Mouse (Mus musculus): ENCODE results near the gene Cdh6. TPM values are rescaled to one million over a fixed set of nuclear protein-coding genes. Genes with fewer than 3 reads are reported as not detected.

Gene Cdh6
- total RNA-seq, 1 experiment = 1.6 TPM

DNA sequence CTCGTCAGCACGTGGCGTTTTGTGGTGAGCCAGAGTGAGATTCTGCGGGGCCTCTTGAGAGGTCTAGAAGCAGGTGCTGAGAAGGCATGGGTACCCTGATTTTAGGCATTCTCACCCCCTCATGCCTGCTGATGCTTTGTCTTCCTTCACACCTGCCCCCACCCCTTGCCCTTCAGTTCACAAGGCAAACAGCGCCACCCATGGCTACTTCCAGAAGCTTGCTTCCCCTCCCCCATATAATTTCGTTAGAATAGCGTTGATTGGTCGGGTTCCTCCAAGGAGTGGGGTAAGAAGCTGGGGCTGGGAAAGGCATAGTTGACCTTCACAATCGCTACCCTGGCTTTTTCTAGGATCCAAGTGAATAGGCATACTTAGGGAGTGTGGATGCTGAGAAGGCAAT is 2.5 kb upstream of the Cdh6 start:
- H3K27ac ChIP-seq (ENCODE audit: insufficient read depth, low read depth, low read length, poor library complexity, severe bottlenecking) = no peak overlapping the region
- no peak overlapping the region for H3K9ac ChIP-seq (ENCODE audit: insufficient read depth, low read depth, low read length, poor library complexity, severe bottlenecking)
- no peaks in the 10 kb centered on the region for H3K36me3 ChIP-seq (ENCODE audit: control insufficient read depth, insufficient read depth, low read length, poor library complexity, severe bottlenecking)
- DNase-seq (ENCODE audit: low read depth, low spot score) = peak; percentile 19
- in situ Hi-C loops (cut with MboI; ENCODE audit: low sequenced_read_pairs in 2 of 2, unreplicated experiment in 2 of 2) = no loop called here
- H3K4me3 ChIP-seq (ENCODE audit: insufficient read depth in 1 of 2, low read depth in 1 of 2, low read length in 2 of 2, poor library complexity in 1 of 2, severe bottlenecking in 1 of 2) = no peak overlapping the region
- H3K9me3 ChIP-seq (ENCODE audit: control insufficient read depth, insufficient read depth, low read depth, low read length) = no peaks in the 10 kb centered on the region
- TF ChIP-seq MAFK (IDR thresholded peaks at IDR 0.05; ENCODE audit: insufficient read depth, low read depth, low read length) (no peak), HCFC1 (IDR thresholded peaks at IDR 0.05; ENCODE audit: borderline replicate concordance, insufficient read depth, low read length) (no peak), ZNF384 (IDR thresholded peaks at IDR 0.05; ENCODE audit: low read depth, low read length) (no peak), ZC3H11A (IDR thresholded peaks at IDR 0.05; ENCODE audit: borderline replicate concordance, low read depth, low read length) (no peak), CHD2 (IDR thresholded peaks at IDR 0.05; ENCODE audit: low read depth, low read length) (no peak)
- H3K4me1 ChIP-seq (ENCODE audit: control insufficient read depth in 2 of 2, insufficient read depth in 2 of 2, low read length in 2 of 2, poor library complexity in 1 of 2) = peaks cover 2 to 4% of the 10 kb centered on the region in 2 experiments; a peak in 1 of 4 replicates

DNA sequence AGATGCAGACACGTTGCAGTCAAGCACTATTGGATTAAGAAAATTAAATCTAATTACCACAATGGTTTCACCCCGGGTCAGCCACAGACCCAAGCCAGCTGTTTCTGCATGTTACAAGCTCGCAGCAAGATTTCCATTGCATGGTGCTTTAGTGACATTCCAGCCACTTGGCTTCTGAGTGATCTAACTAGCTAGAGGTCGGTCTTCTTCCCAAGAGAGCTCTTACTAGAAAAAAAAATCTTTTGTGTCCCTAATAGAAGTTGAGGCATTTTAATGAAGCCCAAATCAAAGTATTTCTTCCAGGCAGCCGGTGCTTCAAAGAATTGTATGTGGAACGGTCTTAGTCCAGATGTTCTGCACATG is 1.1 kb upstream of the Cdh6 start:
- Histone ChIP-seq H3K27ac (ENCODE audit: insufficient read depth, low read depth, low read length, poor library complexity, severe bottlenecking) (no peak overlapping the region), H3K9me3 (ENCODE audit: control insufficient read depth, insufficient read depth, low read depth, low read length) (no peaks in the 10 kb centered on the region), H3K9ac (ENCODE audit: insufficient read depth, low read depth, low read length, poor library complexity, severe bottlenecking) (no peak overlapping the region), H3K4me3 (ENCODE audit: insufficient read depth in 1 of 2, low read depth in 1 of 2, low read length in 2 of 2, poor library complexity in 1 of 2, severe bottlenecking in 1 of 2) (no peak overlapping the region), H3K36me3 (ENCODE audit: control insufficient read depth, insufficient read depth, low read length, poor library complexity, severe bottlenecking) (no peaks in the 10 kb centered on the region), H3K4me1 (ENCODE audit: control insufficient read depth in 2 of 2, insufficient read depth in 2 of 2, low read length in 2 of 2, poor library complexity in 1 of 2) (peaks cover 2 to 4% of the 10 kb centered on the region in 2 experiments; a peak in 1 of 4 replicates)
- in situ Hi-C loops (cut with MboI; ENCODE audit: low sequenced_read_pairs in 2 of 2, unreplicated experiment in 2 of 2) = no loop called here
- no peak for DNase-seq (ENCODE audit: low read depth, low spot score)
- TF ChIP-seq MAFK (IDR thresholded peaks at IDR 0.05; ENCODE audit: insufficient read depth, low read depth, low read length) = no peak
- TF ChIP-seq ZC3H11A (IDR thresholded peaks at IDR 0.05; ENCODE audit: borderline replicate concordance, low read depth, low read length) = no peak
- no peak for TF ChIP-seq ZNF384 (IDR thresholded peaks at IDR 0.05; ENCODE audit: low read depth, low read length)
- no peak for TF ChIP-seq CHD2 (IDR thresholded peaks at IDR 0.05; ENCODE audit: low read depth, low read length)
- TF ChIP-seq HCFC1 (IDR thresholded peaks at IDR 0.05; ENCODE audit: borderline replicate concordance, insufficient read depth, low read length) = no peak

DNA sequence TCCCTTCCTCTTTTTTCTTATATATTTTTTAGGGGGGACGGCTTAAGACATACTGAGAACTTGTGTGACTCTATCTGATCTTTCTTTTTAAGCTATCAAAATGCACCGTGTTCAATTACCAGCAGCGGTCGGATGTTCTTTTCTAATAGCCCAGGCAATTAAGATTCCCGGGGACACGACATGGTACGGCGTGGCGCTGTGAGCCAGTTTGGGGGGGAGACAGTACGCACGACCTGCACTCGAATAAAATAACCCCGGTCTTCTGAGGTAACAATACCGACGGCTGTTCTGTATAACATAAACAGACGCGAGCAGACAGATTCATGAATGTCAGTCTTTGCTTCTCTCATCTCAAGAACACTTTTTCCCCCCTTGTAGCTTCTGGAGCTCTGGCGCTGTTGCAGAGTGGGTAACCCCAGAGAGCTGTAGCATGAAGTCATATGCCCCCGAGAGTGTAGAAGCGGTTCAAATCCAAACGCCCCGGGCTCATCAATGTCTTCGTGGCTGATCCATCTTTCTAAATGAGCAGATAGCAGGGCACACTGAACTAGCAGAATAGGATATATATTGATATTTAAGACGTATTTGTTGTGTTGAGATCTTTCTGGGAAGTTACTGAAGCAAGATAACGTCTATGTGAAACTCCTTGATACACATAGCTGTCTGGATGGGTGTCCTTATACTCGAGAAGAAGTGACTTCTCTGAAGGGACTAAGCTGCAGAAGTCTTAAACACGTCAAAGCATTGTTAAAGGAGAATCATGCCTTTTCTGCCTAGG is 554 bp upstream of the Cdh6 start:
- Histone ChIP-seq H3K4me3 (ENCODE audit: insufficient read depth in 1 of 2, low read depth in 1 of 2, low read length in 2 of 2, poor library complexity in 1 of 2, severe bottlenecking in 1 of 2) (peak overlapping the region; percentile 61 to 74; a peak in 1 of 4 replicates), H3K9me3 (ENCODE audit: control insufficient read depth, insufficient read depth, low read depth, low read length) (no peaks in the 10 kb centered on the region), H3K27ac (ENCODE audit: insufficient read depth, low read depth, low read length, poor library complexity, severe bottlenecking) (no peak overlapping the region), H3K9ac (ENCODE audit: insufficient read depth, low read depth, low read length, poor library complexity, severe bottlenecking) (no peak overlapping the region), H3K36me3 (ENCODE audit: control insufficient read depth, insufficient read depth, low read length, poor library complexity, severe bottlenecking) (no peaks in the 10 kb centered on the region), H3K4me1 (ENCODE audit: control insufficient read depth in 2 of 2, insufficient read depth in 2 of 2, low read length in 2 of 2, poor library complexity in 1 of 2) (peaks cover 2 to 4% of the 10 kb centered on the region in 2 experiments; a peak in 1 of 4 replicates)
- in situ Hi-C loops (cut with MboI; ENCODE audit: low sequenced_read_pairs in 2 of 2, unreplicated experiment in 2 of 2) = no loop called here
- no peak for TF ChIP-seq ZC3H11A (IDR thresholded peaks at IDR 0.05; ENCODE audit: borderline replicate concordance, low read depth, low read length)
- TF ChIP-seq MAFK (IDR thresholded peaks at IDR 0.05; ENCODE audit: insufficient read depth, low read depth, low read length) = no peak
- no peak for TF ChIP-seq ZNF384 (IDR thresholded peaks at IDR 0.05; ENCODE audit: low read depth, low read length)
- TF ChIP-seq HCFC1 (IDR thresholded peaks at IDR 0.05; ENCODE audit: borderline replicate concordance, insufficient read depth, low read length) = no peak
- DNase-seq (ENCODE audit: low read depth, low spot score) = no peak

DNA sequence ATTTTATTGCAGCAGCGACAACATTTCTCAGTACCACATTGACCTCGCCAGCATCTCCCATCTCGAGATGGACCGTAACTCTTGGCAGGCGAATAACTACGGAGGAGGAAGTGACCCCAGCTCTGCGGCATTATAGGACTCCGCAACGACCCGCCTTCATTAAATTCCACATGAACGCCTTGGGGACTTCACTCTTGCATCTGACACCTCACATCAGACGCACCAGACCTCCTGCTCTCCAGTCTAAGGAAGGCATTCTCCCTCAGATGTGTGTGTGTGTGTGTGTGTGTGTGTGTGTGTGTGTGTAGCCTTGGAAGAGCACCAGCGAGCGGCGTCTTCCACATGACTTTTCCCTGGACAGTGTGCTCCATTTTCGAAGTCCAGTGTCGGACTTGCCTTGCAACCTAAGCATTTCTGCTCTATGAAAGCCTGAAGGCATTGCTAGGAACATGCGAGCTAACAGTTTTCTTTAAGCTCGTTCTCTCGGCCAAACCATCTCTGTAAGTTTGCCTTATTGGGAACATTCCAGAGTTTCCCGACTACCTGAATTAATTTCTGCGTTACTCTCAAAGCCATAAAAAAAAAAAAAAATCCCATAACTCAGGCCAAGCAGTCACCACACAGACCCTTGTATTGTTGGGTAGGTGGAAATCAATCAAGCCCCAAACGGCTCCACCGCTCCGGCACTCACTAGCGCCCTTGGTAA is 957 bp downstream of the Cdh6 start:
- Histone ChIP-seq H3K36me3 (ENCODE audit: control insufficient read depth, insufficient read depth, low read length, poor library complexity, severe bottlenecking) (no peaks in the 10 kb centered on the region), H3K4me3 (ENCODE audit: insufficient read depth in 1 of 2, low read depth in 1 of 2, low read length in 2 of 2, poor library complexity in 1 of 2, severe bottlenecking in 1 of 2) (peak overlapping the region; percentile 61 to 74), H3K27ac (ENCODE audit: insufficient read depth, low read depth, low read length, poor library complexity, severe bottlenecking) (no peak overlapping the region), H3K4me1 (ENCODE audit: control insufficient read depth in 2 of 2, insufficient read depth in 2 of 2, low read length in 2 of 2, poor library complexity in 1 of 2) (peaks cover 2 to 4% of the 10 kb centered on the region in 2 experiments; a peak in 1 of 4 replicates), H3K9me3 (ENCODE audit: control insufficient read depth, insufficient read depth, low read depth, low read length) (no peaks in the 10 kb centered on the region), H3K9ac (ENCODE audit: insufficient read depth, low read depth, low read length, poor library complexity, severe bottlenecking) (no peak overlapping the region)
- TF ChIP-seq MAFK (IDR thresholded peaks at IDR 0.05; ENCODE audit: insufficient read depth, low read depth, low read length) (no peak), ZC3H11A (IDR thresholded peaks at IDR 0.05; ENCODE audit: borderline replicate concordance, low read depth, low read length) (no peak), HCFC1 (IDR thresholded peaks at IDR 0.05; ENCODE audit: borderline replicate concordance, insufficient read depth, low read length) (no peak), ZNF384 (IDR thresholded peaks at IDR 0.05; ENCODE audit: low read depth, low read length) (no peak), CHD2 (IDR thresholded peaks at IDR 0.05; ENCODE audit: low read depth, low read length) (no peak)
- in situ Hi-C loops (cut with MboI; ENCODE audit: low sequenced_read_pairs in 2 of 2, unreplicated experiment in 2 of 2) = no loop called here
- no peak for DNase-seq (ENCODE audit: low read depth, low spot score)

All from ES-E14 (cell line).